Mouse (Mus musculus) layer of hippocampus, adult 8-10 months (tissue): ENCODE data around the gene Tbc1d23. TPM values are rescaled to one million over a fixed set of nuclear protein-coding genes. Genes with fewer than 3 reads are reported as not detected.
"Not testable (repeated sequence)": the region's sequence is repeated elsewhere in the genome, so short reads cannot be mapped to it uniquely, and the experiment has no call there.

Source experiments
- DNase-seq, 2 experiments: peaks; one replicate each; pipeline ENCODE4 v3.0.0; 2022; ENCODE audit warnings: low spot score in 2 of 2
- total RNA-seq, 4 experiments: library from RNA; stranded (reverse); gene quantifications; 2 replicates each; pipeline ENCODE4 v1.2.4; 2022

Gene Tbc1d23
- total RNA-seq, 4 experiments from 2014 or later, result 47.4 to 52.9 (median 51.1) TPM

DNA sequence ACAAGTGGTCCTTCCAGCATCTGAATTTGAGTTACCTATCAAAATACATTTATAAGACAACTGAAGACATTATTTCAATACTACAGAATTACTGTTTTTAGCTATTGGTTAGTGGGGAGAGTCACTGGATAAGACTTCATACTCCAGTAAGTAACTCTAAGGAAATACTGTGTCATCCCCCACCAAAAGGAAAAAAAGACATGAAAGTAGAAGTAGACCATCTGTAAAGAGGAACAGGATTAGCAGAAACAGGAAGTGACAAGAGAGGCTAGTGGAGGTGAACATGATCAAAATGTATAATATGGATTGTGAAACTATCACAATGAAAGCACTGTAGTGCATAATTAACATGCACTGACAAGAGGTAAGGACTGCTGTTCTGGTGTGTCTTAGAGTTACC is 15.3 kb downstream of the Tbc1d23 start:
- DNase-seq, result no peak

DNA sequence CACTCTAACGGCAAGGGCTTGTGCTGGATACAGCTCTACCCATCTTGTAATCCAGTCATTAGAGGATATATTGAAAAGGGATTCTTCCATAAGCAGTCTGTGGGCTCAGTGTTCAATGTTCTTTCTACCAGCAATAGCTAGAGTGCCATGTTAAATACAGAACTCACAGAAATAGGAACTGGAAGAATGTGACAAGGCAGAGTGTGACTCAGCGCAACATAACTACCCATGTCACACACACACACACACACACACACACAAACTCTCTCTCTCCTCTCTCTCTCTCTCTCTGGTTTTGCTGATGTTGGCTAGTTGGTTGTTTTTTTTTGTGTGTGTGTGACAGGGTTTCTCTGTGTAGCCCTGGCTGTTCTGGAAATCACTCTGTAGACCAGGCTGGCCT is 20.3 kb downstream of the Tbc1d23 start:
- no peak for DNase-seq

DNA sequence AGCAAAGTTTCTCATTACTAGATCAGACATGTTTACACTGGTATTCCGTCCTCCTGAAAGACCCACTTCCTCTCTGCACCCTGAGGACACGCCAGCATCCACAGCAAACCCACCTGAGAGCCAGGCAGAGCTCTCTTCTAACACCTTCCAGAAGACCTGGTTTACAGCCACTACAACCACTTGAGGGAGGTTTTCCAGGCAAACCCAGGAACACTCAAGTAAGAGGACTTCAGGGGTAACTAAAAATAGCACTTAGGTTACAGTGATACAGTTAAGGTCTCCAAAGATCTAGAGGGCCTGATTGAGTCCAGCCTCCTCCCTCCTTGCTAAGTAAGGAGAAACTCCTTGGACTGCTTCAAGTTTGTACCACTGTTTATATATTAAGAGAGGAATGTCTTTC is 23.0 kb downstream of the Tbc1d23 start:
- no peak for DNase-seq

DNA sequence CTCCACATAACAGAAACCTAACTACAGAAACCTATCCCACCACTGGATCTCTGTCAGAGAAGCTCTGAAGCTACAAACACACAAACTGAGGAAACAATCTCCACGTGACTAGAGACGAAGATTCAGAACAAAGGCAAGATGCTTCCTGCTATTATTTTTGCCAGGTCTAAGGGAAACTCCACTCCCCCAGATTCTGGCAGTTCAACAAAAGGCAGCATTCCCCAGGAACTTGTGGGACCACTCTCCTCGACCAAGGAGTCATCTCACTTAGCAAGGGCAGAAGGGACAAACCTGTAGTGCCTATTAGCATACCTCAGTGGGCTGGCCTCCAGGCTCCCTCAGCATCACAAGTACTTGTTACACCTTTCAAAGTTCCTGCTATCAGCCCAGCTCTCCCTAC is 34.0 kb downstream of the Tbc1d23 start:
- DNase-seq, result no peak

DNA sequence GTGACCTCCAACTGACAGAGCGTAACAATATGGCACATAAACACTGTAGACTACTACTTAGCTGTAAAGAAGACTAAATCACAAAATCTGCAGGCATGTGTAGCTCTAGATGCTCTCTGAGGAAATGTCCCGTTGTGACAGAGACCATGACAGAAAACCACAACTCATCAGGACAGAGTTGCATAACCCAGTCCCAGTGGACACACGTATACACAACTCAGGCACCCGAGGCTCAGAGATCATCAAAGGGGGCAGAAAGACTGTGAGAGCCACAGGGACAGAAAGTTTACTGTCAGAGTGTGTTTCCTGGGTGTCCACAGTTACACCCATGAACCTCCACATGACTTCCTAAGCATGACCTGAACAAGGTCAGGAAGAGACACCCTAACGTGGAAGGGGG is 34.7 kb downstream of the Tbc1d23 start:
- no peak for DNase-seq

DNA sequence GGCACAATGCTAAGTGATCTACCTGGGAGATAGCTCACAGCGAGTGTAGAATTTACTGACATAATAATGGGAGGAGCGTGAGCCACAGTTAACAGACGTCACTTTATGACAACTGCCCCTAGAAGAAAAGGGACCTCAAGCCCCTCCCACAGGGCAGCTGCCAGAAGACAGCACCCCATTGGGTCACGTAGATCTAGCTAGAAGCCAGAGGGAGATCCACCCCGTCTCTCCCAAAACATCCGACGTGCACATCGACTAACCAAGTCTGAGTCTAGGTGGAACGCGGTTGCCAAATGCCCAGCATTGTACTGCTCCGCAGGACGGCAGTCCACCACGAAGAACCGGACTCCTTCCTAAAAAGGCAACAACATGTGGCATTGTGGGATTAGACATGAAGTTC is 40.1 kb downstream of the Tbc1d23 start:
- DNase-seq, result no peak

DNA sequence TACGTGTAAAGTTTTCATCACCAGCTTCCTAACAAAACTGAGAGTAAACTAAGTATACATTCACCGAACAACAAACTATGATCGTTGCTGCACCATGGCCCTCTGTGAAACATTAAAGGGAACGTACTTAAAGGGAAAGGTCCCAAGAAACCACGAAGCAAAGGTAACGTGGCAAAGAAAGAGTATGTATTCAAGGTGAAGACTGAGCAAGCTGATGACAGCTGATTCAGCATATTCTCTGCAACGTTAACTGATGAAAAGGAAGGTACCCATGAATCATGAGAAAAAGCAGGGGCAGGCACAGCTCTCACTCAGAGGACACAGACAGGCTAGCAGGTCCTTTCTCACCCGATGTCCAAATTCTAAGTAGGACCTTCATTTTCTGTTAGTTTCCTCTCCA is 40.9 kb downstream of the Tbc1d23 start:
- DNase-seq, result no peak

DNA sequence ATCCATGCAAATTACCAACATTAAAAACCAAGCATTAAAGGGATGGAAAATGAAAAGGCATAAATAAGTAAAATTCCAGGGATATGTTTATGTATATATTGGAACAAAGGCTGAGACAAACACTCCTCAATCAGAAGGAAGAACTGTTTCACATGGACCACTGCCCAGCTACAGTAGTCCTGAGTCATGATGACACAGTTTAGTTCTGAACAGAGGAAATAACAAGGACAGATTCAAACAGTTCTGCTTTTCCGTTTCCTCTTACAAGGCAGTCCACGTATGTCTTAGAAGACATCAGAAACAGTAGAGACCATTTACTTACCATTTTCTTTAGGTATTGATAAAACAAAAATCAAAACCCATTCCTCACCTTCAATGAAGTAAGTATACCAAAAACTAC is 41.8 kb downstream of the Tbc1d23 start:
- DNase-seq, result no peak

DNA sequence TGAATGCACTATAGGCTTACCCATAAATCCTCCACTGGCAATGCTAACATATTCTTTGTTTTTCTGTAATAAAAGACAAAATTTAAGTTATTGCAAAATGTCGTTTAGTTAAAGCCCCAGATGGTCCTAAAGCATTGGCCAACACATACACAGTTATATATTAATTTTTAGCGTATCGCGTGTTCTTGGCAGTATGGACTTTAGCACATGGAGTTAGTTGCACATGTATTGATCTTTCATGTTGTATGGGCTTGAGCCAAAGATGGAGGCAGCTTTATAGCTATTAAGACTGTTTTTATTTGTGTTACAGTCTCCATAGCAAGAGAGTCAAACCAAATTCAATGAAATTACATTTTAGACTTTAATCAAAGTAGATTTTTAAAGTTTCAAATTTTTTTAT is 44.7 kb downstream of the Tbc1d23 start:
- DNase-seq, result no peak

DNA sequence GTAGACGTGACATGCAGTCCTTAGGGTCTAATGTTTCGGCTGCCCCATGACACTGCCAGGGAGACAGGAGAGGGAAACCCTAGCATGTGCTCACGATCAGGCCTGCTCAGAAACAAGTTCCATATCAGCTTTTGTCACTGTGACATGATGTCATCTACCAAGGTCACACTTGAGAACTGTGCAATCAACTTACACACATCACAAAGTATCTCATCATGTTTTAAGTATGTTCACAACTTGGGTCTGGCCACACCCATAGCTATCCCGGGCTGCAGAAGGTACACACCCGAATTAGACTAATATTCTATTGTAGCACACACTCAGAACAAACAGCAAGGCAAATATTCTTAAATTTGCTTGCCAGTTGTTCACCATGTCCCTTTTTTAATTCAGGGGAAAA is 49.3 kb downstream of the Tbc1d23 start:
- DNase-seq, result no peak

DNA sequence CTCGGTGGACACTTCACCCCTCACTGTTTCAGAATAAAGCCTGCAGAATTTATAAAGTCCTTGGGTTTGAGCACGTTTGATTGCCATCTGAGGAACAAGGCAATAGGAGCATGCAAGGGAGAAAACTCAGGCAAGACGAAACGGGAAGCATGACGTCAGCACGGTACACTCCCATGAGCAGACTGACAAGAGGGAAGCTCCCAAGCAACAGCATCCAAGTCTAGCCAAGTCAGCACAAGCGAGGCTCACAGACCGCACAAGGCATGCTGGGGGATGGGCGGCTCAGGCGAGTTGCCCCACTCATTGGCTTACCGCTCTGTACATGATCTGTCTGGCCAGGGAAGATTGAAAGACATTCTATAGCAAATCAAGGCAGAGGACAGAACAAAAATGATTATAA is 50.1 kb downstream of the Tbc1d23 start:
- peak; percentile 25 to 30 for DNase-seq

DNA sequence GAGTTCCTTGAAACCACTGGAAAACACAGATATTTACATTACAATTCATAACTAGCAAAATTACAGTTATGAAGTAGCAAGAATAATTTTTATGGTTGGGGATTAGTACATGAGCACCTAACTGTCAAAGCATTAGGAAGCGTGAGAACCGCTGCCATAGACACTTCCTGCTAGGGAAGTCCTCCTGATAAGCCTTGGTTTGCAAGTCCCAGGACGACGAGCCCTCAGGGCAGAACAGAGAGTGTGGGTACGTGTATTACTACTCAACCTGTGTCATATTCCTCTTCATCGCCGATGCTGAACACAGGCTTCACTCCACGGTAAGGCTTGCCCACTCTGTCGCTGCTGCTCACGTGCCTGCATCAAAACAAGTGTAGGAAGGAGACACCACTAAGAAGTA is 53.6 kb downstream of the Tbc1d23 start:
- no peak for DNase-seq

DNA sequence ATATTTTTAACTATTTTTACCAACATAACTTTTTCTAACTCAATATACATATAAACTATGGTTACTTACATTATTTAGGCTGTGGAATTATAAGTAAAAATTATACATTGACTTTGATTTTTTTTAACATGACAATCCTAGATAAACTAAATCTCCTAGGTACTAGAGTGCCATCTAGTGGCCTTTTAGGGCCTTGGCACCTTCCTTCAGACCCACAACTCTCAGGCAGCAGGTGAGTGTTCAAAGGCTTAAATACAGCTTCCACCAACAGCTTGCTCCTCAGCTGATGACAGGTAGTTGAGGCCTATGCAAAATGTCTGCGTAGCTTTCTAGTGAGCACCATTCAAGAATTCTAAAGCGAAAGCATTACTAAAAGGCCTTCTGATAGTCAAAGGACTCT is 54.0 kb downstream of the Tbc1d23 start:
- DNase-seq, result peak in 1 of 2 experiments; percentile 32

DNA sequence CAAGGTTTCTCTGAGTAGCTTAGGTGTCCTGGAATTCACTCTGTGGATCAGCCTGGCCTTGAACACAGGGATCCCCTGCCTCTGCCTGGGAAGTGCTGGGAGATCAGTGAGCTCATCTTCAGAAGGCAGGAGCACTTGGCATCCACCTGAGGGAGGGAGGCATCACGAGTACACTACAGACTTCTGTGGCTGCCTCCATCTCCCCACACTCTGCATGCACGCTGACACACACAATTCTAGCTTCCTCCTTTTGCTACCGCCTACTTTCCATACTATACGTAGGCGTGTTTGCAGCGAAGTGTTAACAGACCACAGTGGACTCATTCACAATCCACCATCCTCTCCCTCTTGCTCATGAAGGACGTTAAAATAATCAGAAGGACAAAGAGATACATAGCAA is 55.0 kb downstream of the Tbc1d23 start:
- DNase-seq, result no peak

DNA sequence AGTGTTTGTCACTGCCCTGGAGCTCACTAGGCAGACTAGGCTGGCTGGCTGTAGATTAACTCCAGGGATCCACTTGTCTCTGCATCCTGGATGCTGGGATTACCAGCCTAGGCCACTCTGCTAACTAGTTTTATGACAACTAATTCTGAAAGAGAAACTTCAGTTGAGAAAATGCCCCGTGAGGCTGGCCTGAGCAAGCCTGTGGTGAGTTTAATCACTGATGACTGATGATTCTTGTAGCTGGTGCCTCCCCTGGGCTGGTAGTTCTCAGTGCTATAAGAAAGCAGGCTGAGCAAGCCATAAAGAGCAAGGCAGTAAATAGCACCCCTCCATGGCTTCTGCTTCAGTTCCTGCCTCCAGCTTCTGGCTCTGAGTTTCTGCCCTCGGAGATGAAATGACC is 55.6 kb downstream of the Tbc1d23 start:
- no peak for DNase-seq

DNA sequence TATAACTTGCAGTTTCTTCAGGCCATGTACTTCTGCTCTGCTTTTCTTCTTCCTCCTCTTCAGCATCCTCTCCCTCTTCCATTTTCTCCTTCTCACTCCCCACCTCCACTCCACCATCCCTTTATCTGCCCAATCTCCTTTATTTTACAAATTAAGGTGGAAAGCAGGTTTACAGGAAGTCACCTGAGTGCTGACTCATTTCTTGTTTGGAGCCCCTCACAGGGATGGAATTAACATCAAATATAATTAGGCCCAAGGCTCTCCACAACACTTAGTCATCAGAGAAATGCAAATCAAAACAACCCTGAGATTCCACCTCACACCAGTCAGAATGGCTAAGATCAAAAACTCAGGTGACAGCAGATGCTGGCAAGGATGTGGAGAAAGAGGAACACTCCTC is 56.8 kb downstream of the Tbc1d23 start:
- not testable (repeated sequence) for DNase-seq

DNA sequence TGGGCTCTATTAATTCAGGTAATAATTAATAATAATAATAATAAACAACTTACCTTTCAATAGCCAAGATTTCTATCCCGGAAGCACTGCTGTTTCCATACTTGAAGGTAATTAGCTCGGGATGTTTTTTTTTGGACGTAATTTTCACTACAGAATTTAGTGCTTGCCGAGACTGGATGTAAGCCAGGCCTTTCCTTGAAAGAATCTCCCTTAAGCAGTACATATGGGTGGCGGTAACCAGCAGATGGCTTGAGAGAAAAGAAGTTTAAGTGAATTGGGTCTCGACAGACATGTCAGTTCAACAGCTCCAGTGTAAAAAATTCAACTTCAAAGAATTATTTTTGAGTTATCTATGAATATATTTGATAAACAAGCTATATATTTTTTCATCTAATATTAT is 59.7 kb downstream of the Tbc1d23 start:
- peak in 1 of 2 experiments; percentile 25 for DNase-seq

DNA sequence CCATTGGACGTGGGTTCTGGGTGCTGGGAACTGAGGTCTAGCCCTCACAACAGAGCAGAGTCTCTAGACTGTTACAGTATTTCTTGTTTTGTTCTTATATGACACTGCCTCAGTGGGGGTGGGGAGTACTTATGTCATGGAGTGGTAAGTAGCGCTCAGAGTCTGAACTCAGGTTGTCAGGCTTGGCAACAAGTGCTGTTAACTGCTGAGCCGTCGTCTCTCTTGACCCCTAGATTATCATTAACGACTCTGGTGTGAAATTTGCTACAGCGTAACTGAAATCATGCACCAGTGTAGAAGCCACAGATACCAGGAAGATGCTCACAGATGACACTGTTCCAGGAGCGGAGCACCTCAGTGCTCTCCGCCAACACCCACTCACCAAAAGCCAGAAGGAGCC is 60.1 kb downstream of the Tbc1d23 start:
- no peak for DNase-seq

DNA sequence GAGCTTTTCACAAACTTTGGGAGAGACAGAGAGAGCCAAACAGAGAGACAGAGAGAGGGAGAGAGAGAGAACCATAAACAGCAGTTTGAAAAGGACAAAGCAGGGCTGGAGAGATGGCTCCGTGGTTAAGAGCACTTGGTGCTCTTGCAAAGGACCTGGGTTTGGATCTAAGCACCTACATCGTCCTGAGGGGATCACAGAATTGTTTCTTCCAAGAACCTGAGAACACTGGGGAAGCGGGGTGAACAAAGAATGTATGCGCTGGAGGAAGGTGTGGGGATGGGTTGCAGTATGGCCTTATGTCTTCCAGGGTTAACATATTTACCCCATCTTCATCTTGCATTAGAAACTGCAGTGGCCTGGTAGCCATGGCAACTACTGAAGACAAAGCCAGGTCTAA is 63.1 kb downstream of the Tbc1d23 start:
- no peak for DNase-seq

DNA sequence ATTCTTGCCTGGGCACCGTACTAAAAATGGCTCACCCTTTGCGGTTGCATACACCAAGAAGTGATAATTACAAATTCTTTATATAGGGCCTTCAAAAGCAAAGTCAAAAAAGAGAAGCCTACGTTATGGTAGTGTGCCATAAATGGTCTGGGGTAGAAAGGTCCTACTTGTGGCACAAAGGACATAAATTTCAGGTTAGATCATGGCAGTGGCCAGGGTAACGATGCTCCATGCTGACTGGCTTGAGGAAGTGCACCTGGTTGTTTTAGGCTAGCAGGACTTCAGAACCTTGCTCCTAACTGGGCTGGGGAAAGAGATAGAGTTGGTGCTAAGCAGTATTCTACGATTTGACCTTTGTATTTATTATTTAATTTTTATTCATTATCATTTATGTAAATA is 63.8 kb downstream of the Tbc1d23 start:
- DNase-seq, result no peak

DNA sequence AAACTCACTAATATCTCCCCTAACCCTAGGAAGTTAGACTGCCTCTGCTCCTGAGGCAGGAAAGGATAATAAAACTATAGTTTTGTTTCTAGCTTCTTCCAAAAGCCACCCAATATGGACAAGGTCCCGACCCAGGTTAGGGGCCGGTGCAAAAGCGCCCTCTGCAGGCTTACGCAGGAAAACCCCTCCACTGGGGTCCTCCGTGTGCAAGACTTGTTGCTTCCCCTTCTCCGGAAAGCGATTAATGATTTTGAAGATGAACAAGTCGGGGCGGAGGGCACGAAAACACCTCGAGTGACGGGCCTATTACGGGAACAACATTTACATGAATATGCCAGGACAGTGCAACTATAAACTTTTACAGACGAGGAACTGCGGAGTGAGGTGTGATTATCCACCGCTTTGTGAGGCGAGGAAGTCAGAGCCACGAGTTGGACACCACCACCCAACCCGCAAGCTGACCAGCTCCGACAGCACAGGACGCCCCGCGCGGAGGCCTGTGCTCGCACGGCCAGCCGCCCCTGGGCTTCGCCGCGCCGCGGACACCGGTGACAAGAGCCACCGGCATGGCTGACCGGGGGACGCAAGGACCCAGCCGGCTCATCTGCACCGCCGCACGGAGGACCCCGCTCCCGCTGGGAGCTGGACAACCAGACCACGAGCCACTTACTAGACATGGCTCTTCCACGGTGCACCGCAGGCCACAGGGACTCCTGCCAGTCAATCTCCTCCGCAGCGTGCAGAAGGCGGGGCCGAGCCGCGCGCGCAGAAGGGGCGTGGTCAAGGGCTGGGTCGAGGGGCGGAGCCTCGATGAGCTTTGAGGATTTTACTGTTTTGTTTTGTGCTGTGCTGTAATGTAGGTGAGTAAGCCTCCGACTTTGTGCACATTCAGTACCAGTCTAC is 64.4 kb downstream of the Tbc1d23 start, which contains the start of gene Nit2:
TSS of gene Nit2 (minus strand) at position 731 of the 903 bp plus-strand sequence.
- DNase-seq, result peak; percentile 85 to 90

DNA sequence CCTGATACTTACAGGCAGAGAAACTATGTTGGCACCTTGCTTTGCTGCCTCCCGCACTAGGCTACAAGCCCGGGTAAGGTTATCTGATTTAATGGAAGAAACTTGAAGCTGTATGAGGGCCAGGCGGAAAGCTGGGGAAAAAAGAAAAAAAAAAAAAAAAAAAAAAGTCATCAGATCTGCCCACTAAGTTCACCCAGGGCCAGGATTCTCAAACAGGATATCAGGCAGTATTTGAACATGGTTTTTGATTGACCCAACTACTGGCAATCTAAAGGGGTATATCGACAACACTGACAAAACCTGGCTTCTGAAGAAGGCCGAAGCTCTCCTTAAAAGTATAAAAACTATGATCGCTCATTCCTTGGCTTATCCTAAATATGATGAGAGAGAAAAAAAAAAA is 65.2 kb downstream of the Tbc1d23 start:
- no peak for DNase-seq

DNA sequence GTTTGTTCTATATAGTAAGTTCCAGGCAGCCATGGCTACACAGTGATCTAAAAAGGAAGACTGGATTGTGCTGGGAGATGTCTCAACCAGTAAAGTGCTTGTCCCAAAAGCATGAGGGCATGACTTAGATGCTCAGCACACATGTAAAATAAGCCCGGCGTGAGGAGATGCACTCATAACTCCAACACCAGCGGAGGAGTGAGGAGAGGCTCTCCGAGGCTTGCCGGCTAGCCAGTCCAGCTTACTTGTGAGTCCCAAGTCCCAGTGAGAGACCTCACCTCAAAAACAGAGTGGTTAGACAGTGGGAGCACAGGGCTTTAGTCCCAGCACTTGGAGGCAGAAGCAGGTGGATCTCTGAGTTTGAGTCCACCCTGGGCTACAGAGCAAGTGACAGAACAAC is 66.1 kb downstream of the Tbc1d23 start:
- DNase-seq, result no peak
